Mouse (Mus musculus) lung, postnatal 0 days (tissue): ENCODE data around the gene Cul1.

Experiments used
- CTCF ChIP-seq: IDR thresholded peaks from 2 replicates; pipeline ENCODE4 v1.5.1; 2016; ENCODE audit warnings: antibody characterized with exemption, mild to moderate bottlenecking
- EP300 ChIP-seq: IDR thresholded peaks from 2 replicates; pipeline ENCODE4 v1.6.1; 2016; ENCODE audit warnings: antibody characterized with exemption, mild to moderate bottlenecking, control low read depth

DNA sequence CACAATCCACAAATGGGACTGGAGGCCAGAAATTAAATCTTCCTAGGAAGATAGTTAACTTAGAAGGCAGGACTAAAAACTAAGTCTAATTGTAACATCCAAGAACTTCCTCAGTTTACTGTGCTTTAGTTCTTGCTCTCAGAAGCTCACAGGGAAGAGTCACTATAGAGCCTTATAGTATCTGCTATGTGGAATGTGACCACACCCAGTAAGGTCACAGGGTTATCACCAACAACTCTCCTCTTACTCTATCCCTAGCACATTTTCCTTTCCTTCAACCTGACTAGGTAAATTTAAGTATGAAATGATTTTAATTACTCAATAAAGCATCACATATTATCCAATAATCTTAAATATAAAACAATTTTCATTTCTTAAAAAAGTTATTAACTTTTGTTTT, 107.2 kb downstream of the Cul1 start:
- no peak for TF ChIP-seq CTCF
- TF ChIP-seq EP300, result no peak
